Mouse (Mus musculus): ENCODE results near the gene 1600014C10Rik. TPM values are rescaled to one million over a fixed set of nuclear protein-coding genes. Genes with fewer than 3 reads are reported as not detected.

1600014C10Rik gene
- total and polyA plus RNA-seq, 2 experiments from 2014 or later, result 25.6 to 35.8 TPM

- Histone ChIP-seq H3K9me3 (ENCODE audit: low read length) (no peaks in the 10 kb centered on the region), H3K4me1 (ENCODE audit: insufficient read depth, low read length) (no peaks in the 10 kb centered on the region), H3K4me3 (ENCODE audit: low read length) (no peak overlapping the region), H3K27ac (no peak overlapping the region), H3K27me3 (ENCODE audit: insufficient read depth, low read length) (no peaks in the 10 kb centered on the region), H3K9ac (replicated peaks; ENCODE audit: low read length) (no peak overlapping the region), H3K4me2 (ENCODE audit: low read depth, low read length) (no peak overlapping the region), H3K36me3 (ENCODE audit: insufficient read depth, low read length) (no peaks in the 10 kb centered on the region)
- WGBS, result 18% methylated on average over 8 of the region's 8 CpGs
- TF ChIP-seq CTCF (IDR thresholded peaks at IDR 0.05; ENCODE audit: low read depth), result no peak
- DNase-seq (ENCODE audit: low spot score), result no peak
- ATAC-seq, result no peak
These were observed 47.3 kb downstream of the 1600014C10Rik start for GRCm38 (mm10) chr7:38230285-38230684.

- H3K9me3 ChIP-seq (ENCODE audit: low read length), result no peaks in the 10 kb centered on the region
- ATAC-seq, result no peak
- H3K27me3 ChIP-seq (ENCODE audit: insufficient read depth, low read length), result no peaks in the 10 kb centered on the region
- no peak overlapping the region for H3K4me3 ChIP-seq (ENCODE audit: low read length)
- DNase-seq (ENCODE audit: low spot score), result no peak
- H3K4me2 ChIP-seq (ENCODE audit: low read depth, low read length), result no peak overlapping the region
- whole genome bisulfite sequencing, result 56% methylated on average over 10 of the region's 11 CpGs
- H3K4me1 ChIP-seq (ENCODE audit: insufficient read depth, low read length), result no peaks in the 10 kb centered on the region
- H3K9ac ChIP-seq (replicated peaks; ENCODE audit: low read length), result no peak overlapping the region
- no peak overlapping the region for H3K27ac ChIP-seq
- TF ChIP-seq CTCF (IDR thresholded peaks at IDR 0.05; ENCODE audit: low read depth), result no peak
- no peaks in the 10 kb centered on the region for H3K36me3 ChIP-seq (ENCODE audit: insufficient read depth, low read length)
These were observed 53.5 kb downstream of the 1600014C10Rik start for GRCm38 (mm10) chr7:38236400-38237105.

- TF ChIP-seq CTCF (IDR thresholded peaks at IDR 0.05; ENCODE audit: low read depth), result no peak
- DNase-seq (ENCODE audit: low spot score), result no peak
- no peak overlapping the region for H3K4me2 ChIP-seq (ENCODE audit: low read depth, low read length)
- no peak overlapping the region for H3K9ac ChIP-seq (replicated peaks; ENCODE audit: low read length)
- H3K4me3 ChIP-seq (ENCODE audit: low read length), result no peak overlapping the region
- no peaks in the 10 kb centered on the region for H3K36me3 ChIP-seq (ENCODE audit: insufficient read depth, low read length)
- H3K4me1 ChIP-seq (ENCODE audit: insufficient read depth, low read length), result no peaks in the 10 kb centered on the region
- no peaks in the 10 kb centered on the region for H3K9me3 ChIP-seq (ENCODE audit: low read length)
- no peak for ATAC-seq
- no peak overlapping the region for H3K27ac ChIP-seq
- H3K27me3 ChIP-seq (ENCODE audit: insufficient read depth, low read length), result no peaks in the 10 kb centered on the region
These were observed 54.1 kb downstream of the 1600014C10Rik start for GRCm38 (mm10) chr7:38237140-38237539.

- no peak for ATAC-seq
- Histone ChIP-seq H3K4me3 (ENCODE audit: low read length) (no peak overlapping the region), H3K27me3 (ENCODE audit: insufficient read depth, low read length) (no peaks in the 10 kb centered on the region), H3K27ac (no peak overlapping the region), H3K4me2 (ENCODE audit: low read depth, low read length) (no peak overlapping the region), H3K9me3 (ENCODE audit: low read length) (no peaks in the 10 kb centered on the region), H3K9ac (replicated peaks; ENCODE audit: low read length) (no peak overlapping the region), H3K36me3 (ENCODE audit: insufficient read depth, low read length) (no peaks in the 10 kb centered on the region), H3K4me1 (ENCODE audit: insufficient read depth, low read length) (no peaks in the 10 kb centered on the region)
- no peak for DNase-seq (ENCODE audit: low spot score)
- WGBS, result 88% methylated on average over 4 of the region's 4 CpGs
- no peak for TF ChIP-seq CTCF (IDR thresholded peaks at IDR 0.05; ENCODE audit: low read depth)
These were observed 59.4 kb downstream of the 1600014C10Rik start for GRCm38 (mm10) chr7:38242417-38242816.

Other genes with a start within 250 kb of the 1600014C10Rik start
- 28.0 and 29.1 TPM in 2 replicates for gene Uri1, start 159.7 kb upstream of the 1600014C10Rik start, total RNA-seq (2014; rRNA removed)
- gene Uri1, start 159.7 kb upstream of the 1600014C10Rik start, polyA plus RNA-seq (2015; fragmentation: Nextera tagmentation; extraction: Ambion mirVana), result 37.2 and 38.3 TPM in 2 replicates
- 11.5 and 15.7 TPM in 2 replicates for gene Ccne1, start 75.7 kb upstream of the 1600014C10Rik start, total RNA-seq (2014; rRNA removed)
- 19.7 and 20.6 TPM in 2 replicates for gene Ccne1, start 75.7 kb upstream of the 1600014C10Rik start, polyA plus RNA-seq (2015; fragmentation: Nextera tagmentation; extraction: Ambion mirVana)
- gene Plekhf1, start 44.8 kb downstream of the 1600014C10Rik start, total RNA-seq (2014; rRNA removed), result 1.2 and 2.0 TPM in 2 replicates
- gene Plekhf1, start 44.8 kb downstream of the 1600014C10Rik start, polyA plus RNA-seq (2015; fragmentation: Nextera tagmentation; extraction: Ambion mirVana), result 0.84 and 0.97 TPM in 2 replicates
- 56.2 and 64.6 TPM in 2 replicates for gene Pop4, start 88.2 kb downstream of the 1600014C10Rik start, total RNA-seq (2014; rRNA removed)
- gene Pop4, start 88.2 kb downstream of the 1600014C10Rik start, polyA plus RNA-seq (2015; fragmentation: Nextera tagmentation; extraction: Ambion mirVana), result 71.0 and 72.4 TPM in 2 replicates